Comparison of ENCODE assay signal across 22 mouse cellular contexts in the genomic region with DNA sequence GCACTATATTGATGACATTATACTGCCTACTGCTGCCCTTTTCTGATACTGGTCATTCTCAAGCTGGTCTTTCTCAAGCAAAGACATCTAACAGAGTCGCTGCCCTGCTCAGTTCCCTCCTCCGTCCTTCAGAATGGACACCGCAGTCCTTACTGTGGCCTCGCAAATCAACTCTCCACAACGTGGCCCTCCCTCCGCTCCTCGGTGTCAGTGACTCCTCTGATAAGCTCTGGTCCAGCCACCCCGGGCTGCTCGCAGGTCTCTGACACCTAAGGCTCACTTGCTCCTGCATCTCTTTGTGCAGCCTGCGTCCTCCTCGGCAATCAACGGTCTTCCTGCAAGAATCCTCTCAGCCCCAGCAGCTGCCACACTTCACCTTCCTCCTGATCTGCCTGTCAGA.
A peak's percentile ranks its signal among the peaks of the same experiment; 100 is the strongest.
DNase-seq lines count a peak whose midpoint lies in the region; ATAC-seq lines count a peak whose summit lies in the region.
"Had no signal": no experiment of that assay in that cellular context is flagged by ENCODE, and none has a peak within 500 bp of the region (broad histone marks: within the 10 kb centered on the region; RNA-seq: fewer than 3 reads in every experiment).

No protein-coding gene starts in this region.

- no peak overlapping the region for H3K27ac ChIP-seq in heart, embryonic 11.5 days (ENCODE audit: low read depth, low read length)
- H3K27ac ChIP-seq in limb, embryonic 12.5 days = 0 out of 2 replicates have a peak overlapping the region, but pooled peaks have one; percentile 36
- no peak overlapping the region for H3K27ac ChIP-seq in limb, embryonic 10.5 days
- H3K27ac ChIP-seq in hindbrain, embryonic 13.5 days = no peak overlapping the region
- H3K27ac ChIP-seq: embryonic facial prominence, embryonic 13.5 days; embryonic facial prominence, embryonic 15.5 days; forebrain, embryonic 10.5 days; forebrain, embryonic 12.5 days had no signal

- WGBS in heart, embryonic 11.5 days (ENCODE audit: insufficient replicate concordance) = 30% methylated on average over 12 of the region's 12 CpGs
- WGBS in limb, embryonic 12.5 days = 68% methylated on average over 12 of the region's 12 CpGs
- 75% methylated on average over 12 of the region's 12 CpGs for WGBS in limb, embryonic 10.5 days
- 86% methylated on average over 12 of the region's 12 CpGs for WGBS in hindbrain, embryonic 13.5 days

- DNase-seq in adrenal gland, postnatal 14 days = peak; percentile 26
- no peak for DNase-seq in adrenal gland, adult 18-20 months (ENCODE audit: low spot score in 2 of 2)
- DNase-seq in heart, adult 11 months = peak; percentile 86
- DNase-seq in limb, embryonic 10.5 days (ENCODE audit: low spot score) = no peak
- DNase-seq: adrenal gland, adult 8-10 months; cerebellum, adult 11 months; cerebellum, adult 18-20 months; cerebellum, adult 8-10 months; cerebellum, adult 9-11 months; cerebellum, postnatal 14 days; cerebellum, postnatal 36 days; embryo, embryonic 11 days had no signal

- no peak overlapping the region for H3K9ac ChIP-seq in heart, embryonic 11.5 days (ENCODE audit: low read depth, low read length)
- H3K9ac ChIP-seq in limb, embryonic 12.5 days (replicated peaks) = no peak overlapping the region
- no peak overlapping the region for H3K9ac ChIP-seq in hindbrain, embryonic 13.5 days
- H3K9ac ChIP-seq: embryonic facial prominence, embryonic 13.5 days; embryonic facial prominence, embryonic 15.5 days; forebrain, embryonic 12.5 days had no signal

- H3K36me3 ChIP-seq in heart, embryonic 11.5 days (ENCODE audit: control insufficient read depth, insufficient read depth, low read length) = no peaks in the 10 kb centered on the region
- no peaks in the 10 kb centered on the region for H3K36me3 ChIP-seq in limb, embryonic 12.5 days
- H3K36me3 ChIP-seq in limb, embryonic 10.5 days = no peaks in the 10 kb centered on the region
- H3K36me3 ChIP-seq in hindbrain, embryonic 13.5 days = no peaks in the 10 kb centered on the region
- H3K36me3 ChIP-seq: embryonic facial prominence, embryonic 13.5 days; embryonic facial prominence, embryonic 15.5 days; forebrain, embryonic 10.5 days; forebrain, embryonic 12.5 days had no signal

- H3K4me1 ChIP-seq in heart, embryonic 11.5 days (ENCODE audit: control insufficient read depth, insufficient read depth, low read length) = peaks cover 41% of the 10 kb centered on the region
- H3K4me1 ChIP-seq in limb, embryonic 12.5 days (replicated peaks) = peaks cover 63% of the 10 kb centered on the region
- H3K4me1 ChIP-seq in limb, embryonic 10.5 days = peaks cover 64% of the 10 kb centered on the region
- H3K4me1 ChIP-seq in hindbrain, embryonic 13.5 days (replicated peaks) = peaks cover 30% of the 10 kb centered on the region

- H3K9me3 ChIP-seq in heart, embryonic 11.5 days (replicated peaks; ENCODE audit: control insufficient read depth, low read length) = no peaks in the 10 kb centered on the region
- H3K9me3 ChIP-seq in limb, embryonic 12.5 days = no peaks in the 10 kb centered on the region
- H3K9me3 ChIP-seq in limb, embryonic 10.5 days (replicated peaks) = no peaks in the 10 kb centered on the region
- H3K9me3 ChIP-seq in hindbrain, embryonic 13.5 days = no peaks in the 10 kb centered on the region
- H3K9me3 ChIP-seq: embryonic facial prominence, embryonic 13.5 days; embryonic facial prominence, embryonic 15.5 days; forebrain, embryonic 10.5 days; forebrain, embryonic 12.5 days had no signal

- no peak overlapping the region for H3K4me3 ChIP-seq in heart, embryonic 11.5 days (ENCODE audit: low read depth, low read length)
- no peak overlapping the region for H3K4me3 ChIP-seq in limb, embryonic 12.5 days (replicated peaks)
- H3K4me3 ChIP-seq in limb, embryonic 10.5 days = no peak overlapping the region
- H3K4me3 ChIP-seq in hindbrain, embryonic 13.5 days = no peak overlapping the region
- H3K4me3 ChIP-seq: embryonic facial prominence, embryonic 13.5 days; embryonic facial prominence, embryonic 15.5 days; erythroblast, embryonic 14.5 days; forebrain, embryonic 10.5 days; forebrain, embryonic 12.5 days had no signal

- H3K27me3 ChIP-seq in heart, embryonic 11.5 days (ENCODE audit: control insufficient read depth, insufficient read depth, low read length) = no peaks in the 10 kb centered on the region
- H3K27me3 ChIP-seq in limb, embryonic 12.5 days = no peaks in the 10 kb centered on the region; the same call in 1 of the 2 replicates
- peaks cover 29% of the 10 kb centered on the region for H3K27me3 ChIP-seq in limb, embryonic 10.5 days (ENCODE audit: low read depth, poor library complexity, severe bottlenecking)
- H3K27me3 ChIP-seq in hindbrain, embryonic 13.5 days = peaks cover 54% of the 10 kb centered on the region
- H3K27me3 ChIP-seq: embryonic facial prominence, embryonic 15.5 days had no signal

- ATAC-seq in heart, embryonic 11.5 days (replicated peaks; ENCODE audit: insufficient number of reproducible peaks, low FRiP score, low TSS enrichment) = no peak
- no peak for ATAC-seq in limb, embryonic 12.5 days (ENCODE audit: insufficient number of reproducible peaks, insufficient read depth, low FRiP score, low TSS enrichment, low read depth)
- no peak for ATAC-seq in hindbrain, embryonic 13.5 days (ENCODE audit: low FRiP score)
- ATAC-seq: forebrain, embryonic 14.5 days; forebrain, embryonic 16.5 days had no signal

- no peak overlapping the region for H3K4me2 ChIP-seq in heart, embryonic 11.5 days
- no peak overlapping the region for H3K4me2 ChIP-seq in limb, embryonic 12.5 days
- no peak overlapping the region for H3K4me2 ChIP-seq in hindbrain, embryonic 13.5 days
- H3K4me2 ChIP-seq: embryonic facial prominence, embryonic 13.5 days; embryonic facial prominence, embryonic 15.5 days; forebrain, embryonic 12.5 days had no signal

Comparison
In these comparisons a context has a peak if more than half of its experiments do, and no peak if none do; other contexts are left out.
1. DNase-seq: peak in adrenal gland, postnatal 14 days (single experiment) and heart, adult 11 months (single experiment); none in adrenal gland, adult 18-20 months (0 of 2) and limb, embryonic 10.5 days (single experiment).